Mouse (Mus musculus): ENCODE measurements at regions not wholly inside any gene's neighbourhood (a gene's known extent, or its start where the extent isn't known, plus 50 kb on each side); places are given as distances from the start of the nearest gene placed in this dataset.

- Histone ChIP-seq H3K27ac (ENCODE audit: low read depth, low read length) (no peak overlapping the region), H3K27me3 (ENCODE audit: control insufficient read depth, insufficient read depth, low read length) (no peaks in the 10 kb centered on the region), H3K9me3 (ENCODE audit: control insufficient read depth, low read length) (no peaks in the 10 kb centered on the region), H3K4me1 (ENCODE audit: control insufficient read depth, insufficient read depth, low read length) (no peaks in the 10 kb centered on the region), H3K36me3 (ENCODE audit: control insufficient read depth, insufficient read depth, low read length) (no peaks in the 10 kb centered on the region), H3K4me3 (ENCODE audit: low read depth, low read length) (no peak overlapping the region), H3K9ac (ENCODE audit: low read length) (no peak overlapping the region), H3K4me2 (ENCODE audit: low read depth) (no peak overlapping the region)
- DNase-seq (ENCODE audit: low spot score) (no peak), ATAC-seq (ENCODE audit: insufficient read depth, low FRiP score, low TSS enrichment) (no peak)
- WGBS, result 91% methylated on average over 1 of the region's 1 CpGs
These were observed 293.5 kb upstream of the Tom1l1 start for GRCm38 (mm10) chr11:90981626-90982025.

GRCm38 (mm10) chr11:90978234-90978633, 290.1 kb upstream of the Tom1l1 start:
- 87% methylated on average over 3 of the region's 3 CpGs for WGBS
- no peak overlapping the region for H3K9ac ChIP-seq (ENCODE audit: low read length)
- H3K27me3 ChIP-seq (ENCODE audit: control insufficient read depth, insufficient read depth, low read length), result no peaks in the 10 kb centered on the region
- no peak for DNase-seq (ENCODE audit: low spot score)
- no peak overlapping the region for H3K4me2 ChIP-seq (ENCODE audit: low read depth)
- H3K36me3 ChIP-seq (ENCODE audit: control insufficient read depth, insufficient read depth, low read length), result no peaks in the 10 kb centered on the region
- no peaks in the 10 kb centered on the region for H3K4me1 ChIP-seq (ENCODE audit: control insufficient read depth, insufficient read depth, low read length)
- no peak overlapping the region for H3K4me3 ChIP-seq (ENCODE audit: low read depth, low read length)
- ATAC-seq (ENCODE audit: insufficient read depth, low FRiP score, low TSS enrichment), result no peak
- no peak overlapping the region for H3K27ac ChIP-seq (ENCODE audit: low read depth, low read length)
- H3K9me3 ChIP-seq (ENCODE audit: control insufficient read depth, low read length), result no peaks in the 10 kb centered on the region

GRCm38 (mm10) chr11:90941076-90941475, 252.9 kb upstream of the Tom1l1 start:
- no peaks in the 10 kb centered on the region for H3K4me1 ChIP-seq (ENCODE audit: control insufficient read depth, insufficient read depth, low read length)
- ATAC-seq (ENCODE audit: insufficient read depth, low FRiP score, low TSS enrichment) (no peak), DNase-seq (ENCODE audit: low spot score) (no peak)
- no peaks in the 10 kb centered on the region for H3K36me3 ChIP-seq (ENCODE audit: control insufficient read depth, insufficient read depth, low read length)
- no peaks in the 10 kb centered on the region for H3K27me3 ChIP-seq (ENCODE audit: control insufficient read depth, insufficient read depth, low read length)
- H3K4me2 ChIP-seq (ENCODE audit: low read depth), result no peak overlapping the region
- H3K9me3 ChIP-seq (ENCODE audit: control insufficient read depth, low read length), result no peaks in the 10 kb centered on the region
- H3K4me3 ChIP-seq (ENCODE audit: low read depth, low read length), result no peak overlapping the region
- H3K27ac ChIP-seq (ENCODE audit: low read depth, low read length), result no peak overlapping the region
- H3K9ac ChIP-seq (ENCODE audit: low read length), result no peak overlapping the region
- WGBS, result 86% methylated on average over 5 of the region's 5 CpGs

- H3K9me3 ChIP-seq (ENCODE audit: control insufficient read depth, low read length), result no peaks in the 10 kb centered on the region
These were observed 237.6 kb upstream of the Tom1l1 start for GRCm38 (mm10) chr11:90925738-90926137.

GRCm38 (mm10) chr11:90917782-90918181, 229.6 kb upstream of the Tom1l1 start:
- no peaks in the 10 kb centered on the region for H3K36me3 ChIP-seq (ENCODE audit: control insufficient read depth, insufficient read depth, low read length)
- no peak overlapping the region for H3K4me3 ChIP-seq (ENCODE audit: low read depth, low read length)
- H3K4me1 ChIP-seq (ENCODE audit: control insufficient read depth, insufficient read depth, low read length), result no peaks in the 10 kb centered on the region
- no peak overlapping the region for H3K9ac ChIP-seq (ENCODE audit: low read length)
- H3K4me2 ChIP-seq (ENCODE audit: low read depth), result no peak overlapping the region
- whole genome bisulfite sequencing, result 63% methylated on average over 3 of the region's 3 CpGs
- H3K27me3 ChIP-seq (ENCODE audit: control insufficient read depth, insufficient read depth, low read length), result no peaks in the 10 kb centered on the region
- H3K27ac ChIP-seq (ENCODE audit: low read depth, low read length), result no peak overlapping the region
- no peaks in the 10 kb centered on the region for H3K9me3 ChIP-seq (ENCODE audit: control insufficient read depth, low read length)
- DNase-seq (ENCODE audit: low spot score) (no peak), ATAC-seq (ENCODE audit: insufficient read depth, low FRiP score, low TSS enrichment) (no peak)

More at GRCm38 (mm10) chr11:90925738-90926137, 237.6 kb upstream of the Tom1l1 start:
- DNase-seq (ENCODE audit: low spot score) (no peak), ATAC-seq (ENCODE audit: insufficient read depth, low FRiP score, low TSS enrichment) (no peak)
- no peak overlapping the region for H3K4me3 ChIP-seq (ENCODE audit: low read depth, low read length)
- no peak overlapping the region for H3K4me2 ChIP-seq (ENCODE audit: low read depth)
- H3K9ac ChIP-seq (ENCODE audit: low read length), result no peak overlapping the region
- no peak overlapping the region for H3K27ac ChIP-seq (ENCODE audit: low read depth, low read length)
- no peaks in the 10 kb centered on the region for H3K36me3 ChIP-seq (ENCODE audit: control insufficient read depth, insufficient read depth, low read length)
- H3K27me3 ChIP-seq (ENCODE audit: control insufficient read depth, insufficient read depth, low read length), result no peaks in the 10 kb centered on the region
- no peaks in the 10 kb centered on the region for H3K4me1 ChIP-seq (ENCODE audit: control insufficient read depth, insufficient read depth, low read length)

- Histone ChIP-seq H3K9me3 (ENCODE audit: control insufficient read depth, low read length) (no peaks in the 10 kb centered on the region), H3K36me3 (ENCODE audit: control insufficient read depth, insufficient read depth, low read length) (no peaks in the 10 kb centered on the region), H3K9ac (ENCODE audit: low read length) (no peak overlapping the region), H3K4me2 (ENCODE audit: low read depth) (no peak overlapping the region), H3K27me3 (ENCODE audit: control insufficient read depth, insufficient read depth, low read length) (no peaks in the 10 kb centered on the region), H3K4me1 (ENCODE audit: control insufficient read depth, insufficient read depth, low read length) (no peaks in the 10 kb centered on the region), H3K27ac (ENCODE audit: low read depth, low read length) (no peak overlapping the region), H3K4me3 (ENCODE audit: low read depth, low read length) (no peak overlapping the region)
- DNase-seq (ENCODE audit: low spot score) (no peak), ATAC-seq (ENCODE audit: insufficient read depth, low FRiP score, low TSS enrichment) (no peak)
- 67% methylated on average over 3 of the region's 3 CpGs for WGBS
These were observed 206.1 kb upstream of the Tom1l1 start for GRCm38 (mm10) chr11:90894236-90894635.

- no peak overlapping the region for H3K9ac ChIP-seq (ENCODE audit: low read length)
- H3K9me3 ChIP-seq (ENCODE audit: control insufficient read depth, low read length), result no peaks in the 10 kb centered on the region
- H3K27me3 ChIP-seq (ENCODE audit: control insufficient read depth, insufficient read depth, low read length), result no peaks in the 10 kb centered on the region
- no peaks in the 10 kb centered on the region for H3K4me1 ChIP-seq (ENCODE audit: control insufficient read depth, insufficient read depth, low read length)
- DNase-seq (ENCODE audit: low spot score) (no peak), ATAC-seq (ENCODE audit: insufficient read depth, low FRiP score, low TSS enrichment) (no peak)
- no peak overlapping the region for H3K4me2 ChIP-seq (ENCODE audit: low read depth)
- H3K4me3 ChIP-seq (ENCODE audit: low read depth, low read length), result no peak overlapping the region
- H3K36me3 ChIP-seq (ENCODE audit: control insufficient read depth, insufficient read depth, low read length), result no peaks in the 10 kb centered on the region
- H3K27ac ChIP-seq (ENCODE audit: low read depth, low read length), result no peak overlapping the region
These were observed 185.0 kb upstream of the Tom1l1 start for GRCm38 (mm10) chr11:90873122-90873521.

- Histone ChIP-seq H3K4me3 (ENCODE audit: low read depth, low read length) (no peak overlapping the region), H3K9me3 (ENCODE audit: control insufficient read depth, low read length) (no peaks in the 10 kb centered on the region), H3K9ac (ENCODE audit: low read length) (no peak overlapping the region), H3K27ac (ENCODE audit: low read depth, low read length) (no peak overlapping the region), H3K36me3 (ENCODE audit: control insufficient read depth, insufficient read depth, low read length) (no peaks in the 10 kb centered on the region), H3K27me3 (ENCODE audit: control insufficient read depth, insufficient read depth, low read length) (no peaks in the 10 kb centered on the region), H3K4me1 (ENCODE audit: control insufficient read depth, insufficient read depth, low read length) (no peaks in the 10 kb centered on the region), H3K4me2 (ENCODE audit: low read depth) (no peak overlapping the region)
- no peak for ATAC-seq (ENCODE audit: insufficient read depth, low FRiP score, low TSS enrichment)
- 77% methylated on average over 2 of the region's 2 CpGs for WGBS
- DNase-seq (ENCODE audit: low spot score), result no peak
These were observed 183.5 kb upstream of the Tom1l1 start for GRCm38 (mm10) chr11:90871686-90872085.

GRCm38 (mm10) chr11:90863981-90864760, 176.0 kb upstream of the Tom1l1 start:
- ATAC-seq (ENCODE audit: insufficient read depth, low FRiP score, low TSS enrichment), result no peak

More at GRCm38 (mm10) chr11:90863981-90864760, 176.0 kb upstream of the Tom1l1 start:
- no peak overlapping the region for H3K4me2 ChIP-seq (ENCODE audit: low read depth)
- WGBS, result 87% methylated on average over 4 of the region's 4 CpGs
- no peak for DNase-seq (ENCODE audit: low spot score)
- H3K4me3 ChIP-seq (ENCODE audit: low read depth, low read length), result no peak overlapping the region
- H3K27me3 ChIP-seq (ENCODE audit: control insufficient read depth, insufficient read depth, low read length), result no peaks in the 10 kb centered on the region
- no peak overlapping the region for H3K27ac ChIP-seq (ENCODE audit: low read depth, low read length)
- H3K36me3 ChIP-seq (ENCODE audit: control insufficient read depth, insufficient read depth, low read length), result no peaks in the 10 kb centered on the region
- H3K9me3 ChIP-seq (ENCODE audit: control insufficient read depth, low read length), result no peaks in the 10 kb centered on the region
- H3K4me1 ChIP-seq (ENCODE audit: control insufficient read depth, insufficient read depth, low read length), result no peaks in the 10 kb centered on the region
- no peak overlapping the region for H3K9ac ChIP-seq (ENCODE audit: low read length)

Measured in neural tube, embryonic 11.5 days (tissue).